Mouse (Mus musculus) erythroblast, embryonic 14.5 days (primary cell): ENCODE results near the gene Fbxw11. TPM values are rescaled to one million over a fixed set of nuclear protein-coding genes. Genes with fewer than 3 reads are reported as not detected.
"Not testable (repeated sequence)": the region's sequence is repeated elsewhere in the genome, so short reads cannot be mapped to it uniquely, and the experiment has no call there.

Source experiments
- H3K27me3 ChIP-seq: 2 replicates; pipeline ENCODE4 v1.6.1; 2012; ENCODE audit warnings: inconsistent platforms; ENCODE audit not compliant: control insufficient read depth
- H3K36me3 ChIP-seq: 2 replicates; pipeline ENCODE4 v1.6.1; 2012; ENCODE audit warnings: mild to moderate bottlenecking, inconsistent platforms; ENCODE audit not compliant: control insufficient read depth
- H3K4me1 ChIP-seq: 2 replicates; pipeline ENCODE4 v1.6.1; 2012; ENCODE audit warnings: inconsistent platforms; ENCODE audit not compliant: control insufficient read depth
- H3K4me3 ChIP-seq: replicated peaks from 2 replicates; pipeline ENCODE3; 2012; ENCODE audit warnings: moderate library complexity, mild to moderate bottlenecking, inconsistent platforms
- H3K9me3 ChIP-seq: 2 replicates; pipeline ENCODE4 v1.6.1; 2012; ENCODE audit warnings: low read length, inconsistent platforms, mixed read lengths; ENCODE audit not compliant: control insufficient read depth
- GATA1 ChIP-seq: IDR thresholded peaks from 2 replicates; pipeline ENCODE4 v1.6.1; 2012; ENCODE audit warnings: low read length, inconsistent platforms, mixed read lengths
- TAL1 ChIP-seq: IDR thresholded peaks from 3 replicates; pipeline ENCODE4 v1.6.1; 2012; ENCODE audit warnings: low read length, inconsistent platforms, mixed read lengths
- polyA plus RNA-seq: library from polyadenylated mRNA; stranded (reverse); fragments of >175 nt; gene quantifications from 2 replicates; pipeline ENCODE4 v1.2.3, GENCODE M21; 2012

Fbxw11 gene
- polyA plus RNA-seq, 1 experiment: 0.35 TPM

DNA sequence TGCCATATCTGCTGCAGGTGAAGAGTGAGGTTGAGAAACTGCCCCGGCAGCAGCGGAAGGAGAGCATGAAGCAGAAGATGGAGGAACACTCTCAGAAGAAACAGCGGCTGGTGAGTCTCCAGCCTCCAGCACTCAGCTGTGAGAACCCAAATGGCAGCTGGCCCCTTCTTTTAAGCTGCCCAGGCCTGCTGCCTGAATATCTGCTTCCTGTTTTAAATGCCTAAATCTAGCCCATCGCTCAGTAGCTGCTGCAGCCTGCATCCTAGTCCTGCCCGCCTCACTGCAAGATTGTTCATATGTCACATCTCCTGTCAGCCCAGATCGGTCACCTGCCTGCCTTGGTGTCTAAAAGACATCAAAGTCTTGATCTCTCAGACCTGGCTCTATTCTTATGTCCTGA, 31.9 kb upstream of the Fbxw11 start:
- peaks cover 62% of the 10 kb centered on the region for H3K36me3 ChIP-seq
- no peaks in the 10 kb centered on the region for H3K4me1 ChIP-seq
- TF ChIP-seq GATA1: no peak
- TF ChIP-seq TAL1: no peak
- H3K9me3 ChIP-seq: no peaks in the 10 kb centered on the region
- no peak overlapping the region for H3K4me3 ChIP-seq
- H3K27me3 ChIP-seq: no peaks in the 10 kb centered on the region

GRCm38 (mm10) chr11:32612304-32612703, 30.2 kb upstream of the Fbxw11 start:
- Histone ChIP-seq H3K4me1 (no peaks in the 10 kb centered on the region), H3K4me3 (no peak overlapping the region), H3K9me3 (no peaks in the 10 kb centered on the region), H3K36me3 (peaks cover 72% of the 10 kb centered on the region), H3K27me3 (no peaks in the 10 kb centered on the region)
- TF ChIP-seq GATA1 (no peak), TAL1 (no peak)

GRCm38 (mm10) chr11:32614463-32614862, 28.1 kb upstream of the Fbxw11 start:
- no peaks in the 10 kb centered on the region for H3K9me3 ChIP-seq
- no peak for TF ChIP-seq GATA1
- TF ChIP-seq TAL1: no peak
- no peaks in the 10 kb centered on the region for H3K4me1 ChIP-seq
- H3K36me3 ChIP-seq: peaks cover 86% of the 10 kb centered on the region
- H3K27me3 ChIP-seq: no peaks in the 10 kb centered on the region
- H3K4me3 ChIP-seq: no peak overlapping the region

DNA sequence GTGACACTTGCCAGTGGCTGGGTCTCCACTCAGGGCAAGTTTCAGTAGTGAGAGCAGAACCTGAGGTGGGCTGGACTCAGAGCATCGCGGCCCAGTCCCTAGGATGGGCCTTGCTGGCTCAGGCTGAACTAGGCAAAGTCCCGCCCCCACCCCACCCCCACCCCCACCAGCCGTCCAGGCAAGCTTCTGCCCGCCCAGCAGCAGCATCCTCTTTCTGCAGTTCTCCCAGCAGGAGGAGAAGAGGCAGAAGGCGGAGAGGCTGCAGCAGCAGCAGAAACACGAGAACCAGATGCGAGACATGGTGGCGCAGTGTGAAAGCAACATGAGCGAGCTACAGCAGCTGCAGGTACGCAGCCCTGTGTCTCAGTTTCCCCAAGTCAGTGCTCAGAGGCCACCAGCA, 27.0 kb upstream of the Fbxw11 start:
- no peak overlapping the region for H3K4me3 ChIP-seq
- H3K9me3 ChIP-seq: no peaks in the 10 kb centered on the region
- no peaks in the 10 kb centered on the region for H3K4me1 ChIP-seq
- TF ChIP-seq GATA1: no peak
- TF ChIP-seq TAL1: no peak
- H3K36me3 ChIP-seq: peaks cover 89% of the 10 kb centered on the region
- no peaks in the 10 kb centered on the region for H3K27me3 ChIP-seq

DNA sequence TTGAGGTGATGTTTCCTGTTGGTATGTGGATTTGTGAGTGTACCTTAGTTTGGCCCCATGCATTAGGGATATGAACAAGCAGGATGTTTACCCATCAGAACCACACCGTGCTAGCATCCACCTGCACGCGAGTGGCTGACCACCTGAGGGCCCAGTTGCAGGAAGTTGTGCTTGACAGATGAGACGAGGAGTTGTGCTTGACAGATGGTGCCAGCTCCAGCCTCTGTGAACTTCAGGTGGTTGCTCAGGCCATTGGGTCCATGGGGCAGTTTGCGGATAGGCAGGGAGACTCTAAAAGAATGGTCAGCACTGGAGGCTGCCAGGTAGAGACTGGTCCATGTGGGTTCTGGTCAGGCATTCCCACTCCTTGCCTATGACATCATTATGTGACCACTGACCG, 26.4 kb upstream of the Fbxw11 start:
- no peaks in the 10 kb centered on the region for H3K27me3 ChIP-seq
- H3K36me3 ChIP-seq: peaks cover 89% of the 10 kb centered on the region
- no peaks in the 10 kb centered on the region for H3K9me3 ChIP-seq
- no peak for TF ChIP-seq TAL1
- no peak for TF ChIP-seq GATA1
- H3K4me1 ChIP-seq: no peaks in the 10 kb centered on the region
- no peak overlapping the region for H3K4me3 ChIP-seq

DNA sequence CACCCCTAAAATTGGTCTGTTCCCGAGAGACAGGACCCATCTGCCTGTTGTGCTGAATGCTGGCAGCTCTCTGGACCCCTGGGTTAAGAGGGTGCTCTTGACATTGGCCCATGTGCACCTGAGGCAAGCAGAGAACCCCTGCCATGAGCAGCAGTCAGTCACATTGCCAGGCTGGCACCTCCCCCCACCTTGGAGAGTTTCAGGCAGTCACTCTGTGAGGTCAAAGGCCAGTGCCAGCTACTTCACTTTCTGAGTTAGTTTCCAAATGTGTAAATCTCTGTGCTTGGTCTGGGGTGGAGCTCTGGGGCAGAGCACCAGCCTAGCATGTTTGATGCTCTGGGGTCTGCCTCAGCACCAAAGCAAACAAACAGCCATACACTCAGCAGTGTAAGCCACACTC, 24.5 kb upstream of the Fbxw11 start:
- H3K4me3 ChIP-seq: no peak overlapping the region

DNA sequence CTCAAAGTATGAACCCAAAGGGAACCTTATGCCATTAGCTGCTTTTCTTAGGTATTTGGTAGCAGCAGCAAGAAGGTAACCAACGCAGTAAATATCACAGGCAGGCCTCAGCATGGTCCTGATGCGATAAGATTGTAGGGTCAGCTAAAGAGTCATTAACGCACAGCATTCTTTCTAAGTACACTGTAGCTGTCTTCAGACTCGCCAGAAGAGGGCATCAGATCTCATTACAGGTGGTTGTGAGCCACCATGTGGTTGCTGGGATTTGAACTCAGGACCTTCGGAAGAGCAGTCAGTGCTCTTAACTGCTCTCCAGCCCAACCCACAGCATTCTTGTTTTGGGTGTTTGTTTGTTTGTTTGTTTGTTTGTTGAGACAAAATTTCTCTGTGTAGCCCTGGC, 23.9 kb upstream of the Fbxw11 start:
- not testable (repeated sequence) for H3K4me3 ChIP-seq, H3K4me1 ChIP-seq, H3K27me3 ChIP-seq, H3K9me3 ChIP-seq
- peaks cover 86% of the 10 kb centered on the region for H3K36me3 ChIP-seq

More for the DNA sequence above, 24.5 kb upstream of the Fbxw11 start:
- H3K36me3 ChIP-seq: peaks cover 87% of the 10 kb centered on the region
- H3K4me1 ChIP-seq: no peaks in the 10 kb centered on the region
- no peak for TF ChIP-seq GATA1
- no peak for TF ChIP-seq TAL1
- no peaks in the 10 kb centered on the region for H3K9me3 ChIP-seq
- H3K27me3 ChIP-seq: no peaks in the 10 kb centered on the region

GRCm38 (mm10) chr11:32619257-32619816, 23.2 kb upstream of the Fbxw11 start:
- H3K9me3 ChIP-seq: no peaks in the 10 kb centered on the region
- no peaks in the 10 kb centered on the region for H3K4me1 ChIP-seq
- peaks cover 79% of the 10 kb centered on the region for H3K36me3 ChIP-seq
- no peak overlapping the region for H3K4me3 ChIP-seq
- H3K27me3 ChIP-seq: no peaks in the 10 kb centered on the region
- no peak for TF ChIP-seq GATA1
- TF ChIP-seq TAL1: no peak

DNA sequence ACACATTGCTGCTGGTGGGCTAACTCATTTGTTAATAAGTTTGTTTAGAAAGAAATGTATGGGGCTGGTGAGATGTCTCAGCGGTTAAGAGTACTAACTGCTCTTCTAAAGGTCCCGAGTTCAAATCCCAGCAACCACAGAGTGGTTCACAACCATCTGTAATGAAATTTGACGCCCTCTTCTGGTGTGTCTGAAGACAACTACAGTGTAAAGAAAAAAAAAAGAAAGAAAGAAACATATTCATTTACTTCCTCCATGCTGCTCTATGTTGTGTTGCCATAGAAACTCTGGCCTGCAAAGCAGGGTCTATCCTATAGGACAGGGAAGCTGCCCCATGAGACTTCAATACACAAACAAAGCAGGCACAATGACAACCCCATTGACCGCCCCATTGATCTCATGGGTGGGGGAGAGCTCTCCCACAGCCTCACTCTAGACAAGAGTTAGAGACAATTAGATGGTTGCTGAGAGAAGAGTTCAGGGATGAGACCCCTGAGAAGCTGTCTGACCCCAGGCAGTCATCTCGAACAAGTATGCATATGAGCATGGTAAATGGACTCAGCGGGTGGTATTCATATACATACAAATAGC, 22.6 kb upstream of the Fbxw11 start:
- no peak for TF ChIP-seq GATA1
- no peak for TF ChIP-seq TAL1
- Histone ChIP-seq H3K4me1 (no peaks in the 10 kb centered on the region), H3K9me3 (no peaks in the 10 kb centered on the region), H3K4me3 (no peak overlapping the region), H3K36me3 (peaks cover 74% of the 10 kb centered on the region), H3K27me3 (no peaks in the 10 kb centered on the region)
